ENCODE assay signal across 7 mouse cellular contexts in the genomic region with DNA sequence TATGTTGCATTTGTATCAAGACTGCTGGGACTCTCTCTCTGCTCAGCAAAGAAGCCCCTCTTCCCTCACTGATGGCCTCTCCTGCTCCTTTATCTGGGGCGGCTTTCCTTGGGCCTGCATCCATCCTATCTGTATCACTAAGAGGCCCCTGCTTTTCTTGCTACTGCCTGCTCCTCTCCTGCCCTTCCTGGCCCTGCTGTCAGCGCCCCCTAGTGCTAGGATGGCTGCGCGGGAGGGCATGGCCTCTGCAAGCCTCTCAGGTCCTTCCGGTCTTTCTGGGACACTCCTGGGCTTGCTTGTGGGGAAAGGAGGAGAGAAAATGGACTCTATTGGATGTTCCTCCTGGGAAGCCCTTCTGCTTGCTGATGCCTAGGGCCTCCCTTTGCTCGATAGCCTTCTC. TPM values are rescaled to one million over a fixed set of nuclear protein-coding genes. Genes with fewer than 3 reads are reported as not detected.
DNase-seq lines count a peak whose midpoint lies in the region; TF ChIP-seq lines count a peak whose summit lies in the region.

No protein-coding gene starts in this region.

- peaks cover 5% of the 10 kb centered on the region for H3K9me3 ChIP-seq in E14TG2a.4 (ENCODE audit: low read length)

- H3K36me3 ChIP-seq in E14TG2a.4 (ENCODE audit: insufficient read depth, low read length) = peaks cover 7% of the 10 kb centered on the region
- no peaks in the 10 kb centered on the region for H3K36me3 ChIP-seq in splenic B cell, adult 2 months (ENCODE audit: control insufficient read depth, insufficient read depth, low read length, poor library complexity, severe bottlenecking)

- TF ChIP-seq CTCF in E14TG2a.4 (conservative IDR thresholded peaks at IDR 0.05; ENCODE audit: low read length) = peak; percentile 87

- peak; percentile 72 for DNase-seq in B cell, adult 2 months
- peak; percentile 75 for DNase-seq in c-Kit-positive CD71-positive TER-119-negative erythroid progenitor cells, embryonic 14.5 days (ENCODE audit: low read depth)
- peak; percentile 77 for DNase-seq in gastrocnemius, postnatal 25 days
- DNase-seq in kidney, postnatal 25 days = peak; percentile 89 to 90
- DNase-seq in lung, postnatal 4 days = peak; percentile 90 to 92
- peak; percentile 59 for DNase-seq in splenic B cell, adult 2 months (ENCODE audit: low read depth, low spot score)

- H3K27me3 ChIP-seq in E14TG2a.4 (ENCODE audit: insufficient read depth, low read length) = peaks cover 37% of the 10 kb centered on the region
- H3K27me3 ChIP-seq in splenic B cell, adult 2 months (ENCODE audit: control insufficient read depth, insufficient read depth, low read length, poor library complexity, severe bottlenecking) = no peaks in the 10 kb centered on the region

- no peak overlapping the region for H3K4me3 ChIP-seq in E14TG2a.4 (replicated peaks; ENCODE audit: low read length)

- H3K4me1 ChIP-seq in E14TG2a.4 (replicated peaks; ENCODE audit: low read depth, low read length) = peaks cover 10% of the 10 kb centered on the region

RNA-seq across cellular contexts. Expression of a gene that starts 9.2 kb away (rescaled TPM):
- total RNA-seq in gastrocnemius, postnatal 25 days (2021) = 1 to 10 TPM; 2.7 to 3.6 TPM

RNA-seq across cellular contexts. Expression of a gene that starts 27.0 kb away (rescaled TPM):
- not detected for total RNA-seq in gastrocnemius, postnatal 25 days (2021)
